Mouse (Mus musculus) forebrain, embryonic 13.5 days (tissue): ENCODE data around the gene Adamts16. TPM values are rescaled to one million over a fixed set of nuclear protein-coding genes. Genes with fewer than 3 reads are reported as not detected.

ENCODE experiments used
- ATAC-seq: fragments of 200-750 bp; cut with Nextera tagmentation; 2 replicates; pipeline ENCODE4 v1.8.0; 2017
- H3K27ac ChIP-seq: fragments of 300-500 bp; sonication (generic); 2 replicates; pipeline ENCODE4 v1.5.1; 2015; ENCODE audit warnings: inconsistent platforms, mild to moderate bottlenecking, moderate library complexity
- H3K27me3 ChIP-seq: fragments of 300-500 bp; sonication (generic); 2 replicates; pipeline ENCODE4 v1.6.1; 2015; ENCODE audit warnings: mild to moderate bottlenecking, inconsistent platforms
- H3K36me3 ChIP-seq: fragments of 300-500 bp; sonication (generic); 2 replicates; pipeline ENCODE4 v1.6.1; 2015; ENCODE audit warnings: mild to moderate bottlenecking, inconsistent platforms; ENCODE audit not compliant: poor library complexity, severe bottlenecking
- H3K4me1 ChIP-seq: fragments of 300-500 bp; sonication (generic); 2 replicates; pipeline ENCODE4 v1.6.1; 2015; ENCODE audit warnings: inconsistent platforms
- H3K4me2 ChIP-seq: fragments of 300-500 bp; sonication (generic); 2 replicates; pipeline ENCODE4 v1.6.1; 2015; ENCODE audit warnings: inconsistent platforms, mild to moderate bottlenecking, moderate library complexity
- H3K4me3 ChIP-seq: fragments of 300-500 bp; sonication (generic); 2 replicates; pipeline ENCODE4 v1.5.1; 2015; ENCODE audit warnings: mild to moderate bottlenecking, inconsistent platforms
- H3K9ac ChIP-seq: fragments of 300-500 bp; sonication (generic); 2 replicates; pipeline ENCODE4 v1.6.1; 2015; ENCODE audit warnings: mild to moderate bottlenecking, inconsistent platforms
- H3K9me3 ChIP-seq: fragments of 300-500 bp; sonication (generic); replicated peaks from 2 replicates; pipeline ENCODE4 v1.6.1; 2016; ENCODE audit warnings: inconsistent platforms
- WGBS: fragments of 180-500 bp; shearing (Covaris S2); methylation state at CpG from one replicate; pipeline ENCODE4 v1.1.7; 2015; 5-methylcytosine and 5-hydroxymethylcytosine counted together
- polyA plus RNA-seq: library from polyadenylated mRNA; unstranded; fragments of >200 nt; fragmentation: Nextera tagmentation; extraction: Ambion mirVana; gene quantifications from 2 replicates; pipeline ENCODE4 v1.2.1, GENCODE M21; 2015

Adamts16 gene
- polyA plus RNA-seq, 1 experiment from 2014 or later, result 0.18 TPM

DNA sequence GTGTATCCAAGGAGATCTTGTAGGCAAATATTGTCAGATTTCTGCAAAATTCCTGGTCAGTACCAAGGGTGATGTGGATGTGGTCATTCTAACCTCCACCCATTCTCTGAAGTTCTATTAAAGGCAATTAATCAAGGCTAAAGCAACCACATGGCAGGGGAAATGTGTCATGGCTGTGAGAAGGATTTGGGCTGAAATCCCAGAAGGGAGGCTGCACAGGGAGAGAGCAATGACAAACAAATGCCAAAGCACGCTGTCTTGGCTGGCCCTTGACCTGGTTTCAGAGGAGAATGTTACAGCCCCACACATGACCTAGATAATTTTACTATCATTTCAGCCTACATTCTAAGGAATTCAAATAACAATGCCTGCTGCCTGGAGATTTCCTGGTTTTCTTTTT, 52.6 kb downstream of the Adamts16 start:
- no peak for ATAC-seq
- H3K4me2 ChIP-seq, result no peak overlapping the region

DNA sequence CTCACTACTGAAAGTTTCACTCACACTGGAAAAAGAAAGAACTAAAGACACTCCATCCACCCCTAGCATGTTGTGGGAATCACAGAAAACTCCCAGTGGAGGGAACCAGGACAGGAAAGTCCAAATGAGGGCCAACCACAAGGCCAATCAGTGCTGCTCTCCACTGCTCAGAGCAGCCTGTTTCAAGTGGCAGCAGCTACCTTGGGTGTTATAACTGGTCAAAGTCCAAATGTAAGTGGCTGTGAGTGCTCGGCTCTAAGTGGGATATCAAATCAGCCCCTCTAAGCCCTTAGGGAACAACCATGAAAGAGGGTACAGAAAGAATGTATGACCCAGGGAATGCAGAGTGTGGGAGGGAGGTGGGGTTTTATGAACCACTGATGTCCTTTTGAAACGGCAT, 56.5 kb downstream of the Adamts16 start:
- Histone ChIP-seq H3K27ac (no peak overlapping the region), H3K4me3 (no peak overlapping the region), H3K36me3 (no peaks in the 10 kb centered on the region), H3K27me3 (no peaks in the 10 kb centered on the region), H3K9ac (no peak overlapping the region), H3K4me2 (no peak overlapping the region), H3K4me1 (0 out of 2 replicates have a peak, but pooled peaks cover 2% of the 10 kb centered on the region), H3K9me3 (no peaks in the 10 kb centered on the region)
- WGBS, result 84% methylated on average over 2 of the region's 2 CpGs
- ATAC-seq, result no peak

More for the DNA sequence above, 52.6 kb downstream of the Adamts16 start:
- Histone ChIP-seq H3K27ac (no peak overlapping the region), H3K9me3 (no peaks in the 10 kb centered on the region), H3K9ac (no peak overlapping the region), H3K27me3 (no peaks in the 10 kb centered on the region), H3K4me1 (peaks cover 2% of the 10 kb centered on the region; the same call in 1 of the 2 replicates), H3K4me3 (no peak overlapping the region), H3K36me3 (no peaks in the 10 kb centered on the region)
- 85% methylated on average over 1 of the region's 1 CpGs for WGBS

- 78% methylated on average over 5 of the region's 5 CpGs for WGBS
- Histone ChIP-seq H3K27me3 (no peaks in the 10 kb centered on the region), H3K4me3 (no peak overlapping the region), H3K9ac (no peak overlapping the region), H3K9me3 (no peaks in the 10 kb centered on the region), H3K4me1 (0 out of 2 replicates have a peak, but pooled peaks cover 2% of the 10 kb centered on the region), H3K36me3 (no peaks in the 10 kb centered on the region), H3K4me2 (no peak overlapping the region), H3K27ac (no peak overlapping the region)
- ATAC-seq, result no peak
Measured at GRCm38 (mm10) chr13:70784126-70784525, 57.5 kb downstream of the Adamts16 start.

DNA sequence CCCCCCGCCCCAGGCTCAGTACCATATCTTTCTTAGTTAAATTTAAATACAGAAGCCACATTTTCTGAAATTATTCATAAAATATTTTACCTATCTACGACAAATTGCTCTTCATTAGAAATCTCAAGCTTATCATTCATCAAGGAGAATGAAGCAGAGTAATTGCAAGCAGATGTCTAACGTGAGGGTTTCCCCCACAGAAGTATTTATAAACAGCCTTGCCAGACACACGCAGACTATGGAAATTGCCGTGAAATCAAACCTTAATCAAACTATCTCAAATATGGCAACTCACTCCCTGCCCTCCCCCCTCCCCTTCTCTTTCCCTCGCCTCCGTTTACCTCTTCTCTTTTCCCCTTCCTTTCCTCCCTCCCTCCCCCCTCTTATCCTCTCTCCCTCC, 61.8 kb downstream of the Adamts16 start:
- ATAC-seq, result no peak
- Histone ChIP-seq H3K4me2 (no peak overlapping the region), H3K27me3 (no peaks in the 10 kb centered on the region), H3K9ac (no peak overlapping the region), H3K27ac (no peak overlapping the region), H3K4me3 (no peak overlapping the region), H3K9me3 (no peaks in the 10 kb centered on the region), H3K36me3 (no peaks in the 10 kb centered on the region), H3K4me1 (0 out of 2 replicates have a peak, but pooled peaks cover 2% of the 10 kb centered on the region)
- WGBS, result 43% methylated on average over 7 of the region's 7 CpGs

GRCm38 (mm10) chr13:70778872-70779554, 62.6 kb downstream of the Adamts16 start:
- 0 out of 2 replicates have a peak, but pooled peaks cover 2% of the 10 kb centered on the region for H3K4me1 ChIP-seq
- ATAC-seq, result no peak
- 82% methylated on average over 9 of the region's 9 CpGs for WGBS
- H3K27ac ChIP-seq, result no peak overlapping the region
- H3K4me2 ChIP-seq, result no peak overlapping the region
- H3K27me3 ChIP-seq, result no peaks in the 10 kb centered on the region
- H3K36me3 ChIP-seq, result no peaks in the 10 kb centered on the region
- H3K4me3 ChIP-seq, result no peak overlapping the region
- no peak overlapping the region for H3K9ac ChIP-seq
- no peaks in the 10 kb centered on the region for H3K9me3 ChIP-seq

DNA sequence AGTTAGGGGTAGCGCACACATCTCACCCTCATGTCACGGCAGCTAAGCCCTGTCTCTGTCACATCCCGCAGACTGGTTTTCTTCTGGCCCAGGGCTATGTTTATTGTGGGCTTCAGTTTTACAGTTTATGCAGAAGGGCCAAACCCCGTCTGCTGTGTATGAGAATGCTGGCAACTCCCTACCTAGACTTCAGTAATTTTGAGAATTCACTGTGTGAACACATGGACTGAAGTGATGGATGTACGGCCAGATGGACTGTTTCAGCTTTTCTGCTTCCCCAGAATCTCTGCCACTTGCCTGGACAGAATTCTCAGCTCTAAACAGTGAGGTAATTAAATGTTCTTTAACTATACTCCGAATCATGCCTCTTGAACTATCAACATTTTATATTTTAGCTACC, 70.5 kb downstream of the Adamts16 start:
- 88% methylated on average over 6 of the region's 6 CpGs for WGBS
- Histone ChIP-seq H3K9me3 (no peaks in the 10 kb centered on the region), H3K27ac (no peak overlapping the region), H3K4me2 (no peak overlapping the region), H3K4me3 (no peak overlapping the region), H3K27me3 (no peaks in the 10 kb centered on the region), H3K36me3 (no peaks in the 10 kb centered on the region), H3K9ac (no peak overlapping the region), H3K4me1 (no peaks in the 10 kb centered on the region)
- ATAC-seq, result no peak

DNA sequence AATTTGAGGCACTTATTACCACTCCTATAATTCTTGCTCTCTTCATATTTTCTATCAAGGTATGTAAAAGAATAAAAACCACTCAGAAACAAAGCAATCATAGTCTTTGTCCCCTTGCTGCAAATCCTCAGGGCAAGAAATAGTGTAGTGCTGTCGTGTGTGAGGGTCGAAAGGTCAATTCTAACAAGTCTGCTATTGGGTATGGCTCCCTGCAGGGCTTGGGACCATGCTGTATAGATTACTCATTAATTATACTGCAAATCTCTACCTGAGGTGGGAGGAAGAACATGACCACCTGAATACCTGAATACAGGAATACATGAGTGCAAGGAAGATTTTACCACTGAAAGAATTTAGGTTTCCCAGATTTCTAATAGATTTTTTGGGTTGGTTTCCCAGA, 72.5 kb downstream of the Adamts16 start:
- H3K27ac ChIP-seq, result no peak overlapping the region
- no peaks in the 10 kb centered on the region for H3K36me3 ChIP-seq
- no peak for ATAC-seq
- WGBS, result 65% methylated on average over 2 of the region's 2 CpGs
- H3K4me1 ChIP-seq, result no peaks in the 10 kb centered on the region
- no peaks in the 10 kb centered on the region for H3K27me3 ChIP-seq
- H3K9me3 ChIP-seq, result no peaks in the 10 kb centered on the region
- H3K4me2 ChIP-seq, result no peak overlapping the region
- no peak overlapping the region for H3K4me3 ChIP-seq
- H3K9ac ChIP-seq, result no peak overlapping the region

DNA sequence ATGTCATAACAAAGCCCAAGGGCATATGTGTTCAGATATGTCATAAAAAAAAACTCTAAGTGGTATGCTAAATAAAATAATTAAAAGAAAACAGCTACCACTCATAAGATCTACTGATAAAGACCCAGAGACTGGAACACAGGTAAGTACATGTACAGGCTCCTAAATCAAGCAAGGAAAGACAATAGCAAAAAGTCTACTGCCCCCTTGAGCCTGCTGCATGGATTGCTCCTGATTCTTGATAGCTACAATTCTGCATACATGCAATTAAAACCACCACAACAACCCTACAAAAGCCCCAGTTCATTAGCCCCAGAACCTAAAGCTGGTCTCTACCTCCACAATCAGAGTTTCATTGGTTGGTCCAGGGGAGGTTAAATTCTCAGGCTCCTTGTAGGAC, 74.1 kb downstream of the Adamts16 start:
- no peak for ATAC-seq
- Histone ChIP-seq H3K4me2 (no peak overlapping the region), H3K4me3 (no peak overlapping the region), H3K27me3 (no peaks in the 10 kb centered on the region), H3K9ac (no peak overlapping the region), H3K36me3 (no peaks in the 10 kb centered on the region), H3K4me1 (no peaks in the 10 kb centered on the region), H3K27ac (no peak overlapping the region), H3K9me3 (no peaks in the 10 kb centered on the region)

- H3K36me3 ChIP-seq, result no peaks in the 10 kb centered on the region
- H3K9me3 ChIP-seq, result no peaks in the 10 kb centered on the region
- H3K4me1 ChIP-seq, result no peaks in the 10 kb centered on the region
- no peak overlapping the region for H3K4me3 ChIP-seq
- no peak overlapping the region for H3K27ac ChIP-seq
- H3K4me2 ChIP-seq, result no peak overlapping the region
- H3K9ac ChIP-seq, result no peak overlapping the region
- ATAC-seq, result no peak
- 85% methylated on average over 6 of the region's 6 CpGs for WGBS
- H3K27me3 ChIP-seq, result no peaks in the 10 kb centered on the region
Measured at GRCm38 (mm10) chr13:70764682-70765081, 76.9 kb downstream of the Adamts16 start.

DNA sequence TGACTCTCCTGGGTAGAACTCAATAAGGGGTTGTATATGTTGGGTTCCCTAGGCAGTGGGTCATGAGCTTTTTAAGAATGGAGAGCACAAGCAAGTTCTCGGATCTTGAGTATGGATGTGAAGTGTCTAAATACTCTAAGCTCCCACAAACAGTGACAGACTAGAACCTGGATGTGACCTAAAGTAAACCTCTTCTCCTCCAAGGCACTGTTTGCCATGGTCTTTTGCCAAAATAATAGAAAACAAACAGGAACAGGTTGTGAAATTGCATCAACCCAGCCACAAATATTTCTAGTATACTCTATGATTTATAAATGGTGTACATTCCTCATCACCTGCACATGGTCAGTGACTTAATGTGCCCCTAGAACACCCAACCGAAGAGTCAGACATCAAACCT, 79.0 kb downstream of the Adamts16 start:
- H3K9ac ChIP-seq, result no peak overlapping the region
- H3K4me1 ChIP-seq, result no peaks in the 10 kb centered on the region
- H3K27ac ChIP-seq, result no peak overlapping the region
- H3K27me3 ChIP-seq, result no peaks in the 10 kb centered on the region
- H3K4me2 ChIP-seq, result no peak overlapping the region
- H3K36me3 ChIP-seq, result no peaks in the 10 kb centered on the region
- no peak overlapping the region for H3K4me3 ChIP-seq
- H3K9me3 ChIP-seq, result no peaks in the 10 kb centered on the region
- WGBS, result 94% methylated on average over 2 of the region's 2 CpGs
- no peak for ATAC-seq

DNA sequence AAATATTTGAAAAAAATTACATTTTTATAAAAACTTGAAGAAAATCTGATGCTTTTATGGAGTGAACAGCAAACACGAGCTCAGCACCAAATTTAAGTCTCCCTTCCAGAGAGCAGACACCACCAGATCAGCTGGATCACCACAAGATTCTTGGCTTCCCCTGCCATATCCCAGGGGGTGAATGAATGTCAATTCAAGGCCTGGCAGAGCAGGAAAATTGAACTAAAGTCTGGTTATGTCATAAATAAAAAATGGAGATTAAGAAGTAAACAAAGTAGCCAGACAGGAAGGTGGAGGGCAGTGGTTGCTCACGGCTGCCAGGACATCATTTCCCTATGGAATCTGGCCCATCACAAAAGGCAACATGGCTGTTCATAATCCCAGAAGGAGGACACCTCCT, 80.3 kb downstream of the Adamts16 start:
- no peak for ATAC-seq
- WGBS, result 72% methylated on average over 2 of the region's 2 CpGs
- Histone ChIP-seq H3K4me1 (no peaks in the 10 kb centered on the region), H3K9me3 (no peaks in the 10 kb centered on the region), H3K27me3 (no peaks in the 10 kb centered on the region), H3K4me2 (no peak overlapping the region), H3K36me3 (no peaks in the 10 kb centered on the region), H3K9ac (no peak overlapping the region), H3K27ac (no peak overlapping the region), H3K4me3 (no peak overlapping the region)

GRCm38 (mm10) chr13:70760186-70760585, 81.4 kb downstream of the Adamts16 start:
- no peaks in the 10 kb centered on the region for H3K4me1 ChIP-seq
- H3K9me3 ChIP-seq, result no peaks in the 10 kb centered on the region
- no peaks in the 10 kb centered on the region for H3K27me3 ChIP-seq
- no peak overlapping the region for H3K9ac ChIP-seq
- no peak overlapping the region for H3K27ac ChIP-seq
- ATAC-seq, result no peak
- no peak overlapping the region for H3K4me3 ChIP-seq
- H3K36me3 ChIP-seq, result no peaks in the 10 kb centered on the region
- WGBS, result 97% methylated on average over 9 of the region's 9 CpGs
- H3K4me2 ChIP-seq, result no peak overlapping the region
